Comparison of ENCODE assay signal across 8 mouse cellular contexts in the genomic region with DNA sequence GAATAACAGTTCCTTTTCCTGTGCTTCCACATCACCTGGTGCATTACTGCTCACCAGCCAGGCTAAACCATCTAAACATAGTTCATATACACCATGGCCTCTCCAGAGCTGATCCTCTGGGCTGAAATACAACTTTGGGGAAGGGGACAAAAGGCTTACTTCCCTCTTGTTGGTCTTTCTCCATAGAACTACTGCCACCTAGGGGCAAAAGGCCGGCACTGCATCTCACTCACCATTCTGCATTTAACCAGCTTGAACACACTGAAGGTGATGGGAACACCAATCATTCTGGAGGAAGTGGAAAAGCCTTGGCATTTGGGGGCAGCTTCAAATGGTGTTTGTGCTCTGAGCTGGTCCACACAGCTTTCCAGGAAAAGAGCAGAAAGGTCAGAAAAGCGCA. TPM values are rescaled to one million over a fixed set of nuclear protein-coding genes. Genes with fewer than 3 reads are reported as not detected.
DNase-seq lines count a peak whose midpoint lies in the region; ATAC-seq lines count a peak whose summit lies in the region.

No protein-coding gene starts in this region.

- peaks cover 24% of the 10 kb centered on the region for H3K4me1 ChIP-seq in embryonic facial prominence, embryonic 10.5 days
- peaks cover 29% of the 10 kb centered on the region for H3K4me1 ChIP-seq in heart, embryonic 10.5 days
- H3K4me1 ChIP-seq in liver, embryonic 15.5 days (replicated peaks): peaks cover 70% of the 10 kb centered on the region

- peaks cover 57% of the 10 kb centered on the region for H3K36me3 ChIP-seq in embryonic facial prominence, embryonic 10.5 days (replicated peaks)
- H3K36me3 ChIP-seq in heart, embryonic 10.5 days: peaks cover 34% of the 10 kb centered on the region
- H3K36me3 ChIP-seq in liver, embryonic 15.5 days (replicated peaks): peaks cover 29% of the 10 kb centered on the region

- no peak overlapping the region for H3K27ac ChIP-seq in embryonic facial prominence, embryonic 10.5 days (replicated peaks)
- H3K27ac ChIP-seq in heart, embryonic 10.5 days: no peak overlapping the region
- no peak overlapping the region for H3K27ac ChIP-seq in liver, embryonic 15.5 days (replicated peaks)

- ATAC-seq in liver, embryonic 15.5 days (ENCODE audit: insufficient read depth): no peak

- H3K4me3 ChIP-seq in embryonic facial prominence, embryonic 10.5 days: peak overlapping the region; percentile 97
- H3K4me3 ChIP-seq in heart, embryonic 10.5 days: no peak overlapping the region
- peak overlapping the region; percentile 88 for H3K4me3 ChIP-seq in liver, embryonic 15.5 days (replicated peaks)

- 29% methylated on average over 2 of the region's 2 CpGs for WGBS in embryonic facial prominence, embryonic 10.5 days
- 30% methylated on average over 2 of the region's 2 CpGs for WGBS in heart, embryonic 10.5 days
- 21% methylated on average over 2 of the region's 2 CpGs for WGBS in liver, embryonic 15.5 days (ENCODE audit: insufficient replicate concordance)

- H3K27me3 ChIP-seq in embryonic facial prominence, embryonic 10.5 days (replicated peaks; ENCODE audit: low read depth, poor library complexity, severe bottlenecking): no peaks in the 10 kb centered on the region
- H3K27me3 ChIP-seq in heart, embryonic 10.5 days (ENCODE audit: insufficient read depth, poor library complexity, severe bottlenecking): no peaks in the 10 kb centered on the region
- H3K27me3 ChIP-seq in liver, embryonic 15.5 days: no peaks in the 10 kb centered on the region

- no peak overlapping the region for H3K9ac ChIP-seq in liver, embryonic 15.5 days

- DNase-seq in CD4-positive, CD25-positive, alpha-beta regulatory T cell, adult 2 months (ENCODE audit: low read depth, low spot score): peak; percentile 87
- DNase-seq in adrenal gland, adult 8-10 months: peak; percentile 58
- DNase-seq in embryonic facial prominence, embryonic 10.5 days (ENCODE audit: low spot score): peak; percentile 88
- peak; percentile 82 for DNase-seq in heart, embryonic 10.5 days (ENCODE audit: low spot score)
- DNase-seq in kidney, postnatal 36 days: peak; percentile 83 to 90
- peak; percentile 84 for DNase-seq in ovary, postnatal 14 days (ENCODE audit: low spot score)
- DNase-seq in thymus, postnatal 25 days: peak; percentile 86

- H3K9me3 ChIP-seq in embryonic facial prominence, embryonic 10.5 days: no peaks in the 10 kb centered on the region
- H3K9me3 ChIP-seq in heart, embryonic 10.5 days: no peaks in the 10 kb centered on the region
- no peaks in the 10 kb centered on the region for H3K9me3 ChIP-seq in liver, embryonic 15.5 days (replicated peaks)

- H3K4me2 ChIP-seq in liver, embryonic 15.5 days: peak overlapping the region; percentile 74

RNA-seq across cellular contexts. Expression of gene Ccl25, which starts 2.5 kb away (rescaled TPM):
- total RNA-seq in adrenal gland, adult 8-10 months (2022): 10 to 100 TPM; 16.2 to 23.5 (median 16.9) TPM
- 24.4 and 25.4 TPM in 2 replicates for polyA plus RNA-seq in embryonic facial prominence, embryonic 10.5 days (2016; fragmentation: Nextera tagmentation; extraction: Ambion mirVana)
- polyA plus RNA-seq in heart, embryonic 10.5 days (2016; fragmentation: Nextera tagmentation; extraction: Ambion mirVana): 15.8 and 16.5 TPM in 2 replicates
- polyA plus RNA-seq in liver, embryonic 15.5 days (2015; fragmentation: Nextera tagmentation; extraction: Ambion mirVana): 4.6 and 5.4 TPM in 2 replicates

RNA-seq across cellular contexts. Expression of gene Elavl1, which starts 2.7 kb away (rescaled TPM):
- total RNA-seq in adrenal gland, adult 8-10 months (2022): 100 to 1,000 TPM in 1 of 4 experiments, 10 to 100 TPM in 3; 77.7 to 108 (median 85.4) TPM
- 362 and 373 TPM in 2 replicates for polyA plus RNA-seq in embryonic facial prominence, embryonic 10.5 days (2016; fragmentation: Nextera tagmentation; extraction: Ambion mirVana)
- 229 and 261 TPM in 2 replicates for polyA plus RNA-seq in heart, embryonic 10.5 days (2016; fragmentation: Nextera tagmentation; extraction: Ambion mirVana)
- polyA plus RNA-seq in liver, embryonic 15.5 days (2015; fragmentation: Nextera tagmentation; extraction: Ambion mirVana): 93.0 and 102 TPM in 2 replicates

RNA-seq across cellular contexts. Expression of gene Timm44, which starts 46.8 kb away (rescaled TPM):
- 100 to 1,000 TPM in 2 of 4 experiments, 10 to 100 TPM in 2; 89.7 to 126 (median 102) TPM for total RNA-seq in adrenal gland, adult 8-10 months (2022)
- 64.7 and 73.3 TPM in 2 replicates for polyA plus RNA-seq in embryonic facial prominence, embryonic 10.5 days (2016; fragmentation: Nextera tagmentation; extraction: Ambion mirVana)
- 70.2 and 72.0 TPM in 2 replicates for polyA plus RNA-seq in heart, embryonic 10.5 days (2016; fragmentation: Nextera tagmentation; extraction: Ambion mirVana)
- 27.8 and 31.4 TPM in 2 replicates for polyA plus RNA-seq in liver, embryonic 15.5 days (2015; fragmentation: Nextera tagmentation; extraction: Ambion mirVana)
